Mouse (Mus musculus): Measurements from ENCODE around the gene Gm11397.
"Not testable (repeated sequence)": the region's sequence is repeated elsewhere in the genome, so short reads cannot be mapped to it uniquely, and the experiment has no call there.

GRCm38 (mm10) chr13:33395461-33395860, at the start of gene Gm11397:
- not testable (repeated sequence) for TF ChIP-seq CTCF (IDR thresholded peaks at IDR 0.05; ENCODE audit: low read depth, low read length); POLR2A (IDR thresholded peaks at IDR 0.05; ENCODE audit: insufficient read depth, low read length)

Data from ES-Bruce4 (cell line).